Mouse (Mus musculus) hindlimb bud, embryonic 11.5 days (tissue): ENCODE results near the gene Cntnap5b.

Experiments used
- DNase-seq: peaks from one replicate; pipeline ENCODE4 v3.0.0-alpha.2; 2012; ENCODE audit warnings: low read depth, low spot score; ENCODE audit errors: extremely low spot score

Gene Cntnap5b

GRCm38 (mm10) chr1:100163588-100164357 is 391.2 kb downstream of the Cntnap5b start:
- no peak for DNase-seq

- no peak for DNase-seq
These were observed 399.0 kb downstream of the Cntnap5b start for GRCm38 (mm10) chr1:100171566-100171965.

- peak; percentile 100 for DNase-seq
These were observed 407.5 kb downstream of the Cntnap5b start for GRCm38 (mm10) chr1:100180050-100180449.

GRCm38 (mm10) chr1:100231980-100232608 is 459.5 kb downstream of the Cntnap5b start:
- DNase-seq: no peak

- DNase-seq: no peak
These were observed 479.4 kb downstream of the Cntnap5b start for GRCm38 (mm10) chr1:100251964-100252363.

- no peak for DNase-seq
These were observed 538.1 kb downstream of the Cntnap5b start for GRCm38 (mm10) chr1:100310687-100311086.

- DNase-seq: no peak
These were observed 558.5 kb downstream of the Cntnap5b start for GRCm38 (mm10) chr1:100331066-100331465.

- no peak for DNase-seq
These were observed 597.0 kb downstream of the Cntnap5b start for GRCm38 (mm10) chr1:100369415-100370113.

GRCm38 (mm10) chr1:100386252-100386651 is 613.7 kb downstream of the Cntnap5b start:
- DNase-seq: no peak

- DNase-seq: no peak
These were observed 621.5 kb downstream of the Cntnap5b start for GRCm38 (mm10) chr1:100394034-100394433.

- DNase-seq: no peak
These were observed 644.2 kb downstream of the Cntnap5b start for GRCm38 (mm10) chr1:100416658-100417224.

- no peak for DNase-seq
These were observed 657.6 kb downstream of the Cntnap5b start for GRCm38 (mm10) chr1:100430038-100430774.

- no peak for DNase-seq
These were observed 691.3 kb downstream of the Cntnap5b start for GRCm38 (mm10) chr1:100463877-100464276.

GRCm38 (mm10) chr1:100465226-100465625 is 692.7 kb downstream of the Cntnap5b start:
- DNase-seq: no peak

GRCm38 (mm10) chr1:100467595-100467994 is 695.0 kb downstream of the Cntnap5b start:
- no peak for DNase-seq

- DNase-seq: no peak
These were observed 737.3 kb downstream of the Cntnap5b start for GRCm38 (mm10) chr1:100509866-100510265.
